Mouse (Mus musculus): ENCODE measurements around the gene Rad9b.

GRCm38 (mm10) chr5:122311692-122312091 is 42.3 kb downstream of the Rad9b start:
- TF ChIP-seq CTCF (IDR thresholded peaks at IDR 0.05; ENCODE audit: insufficient read depth, low read length) (no peak), POLR2A (IDR thresholded peaks at IDR 0.05; ENCODE audit: borderline replicate concordance, extremely low read depth, low read depth, low read length) (no peak)
